Mouse (Mus musculus) embryonic facial prominence, embryonic 12.5 days (tissue): Measurements from ENCODE around the gene Ssbp3. TPM values are rescaled to one million over a fixed set of nuclear protein-coding genes. Genes with fewer than 3 reads are reported as not detected.

Source experiments
- ATAC-seq: fragments of 200-750 bp; cut with Nextera tagmentation; 2 replicates; pipeline ENCODE4 v1.8.0; 2017; ENCODE audit not compliant: insufficient number of reproducible peaks, insufficient read depth, low FRiP score, low TSS enrichment
- H3K27ac ChIP-seq: fragments of 300-500 bp; sonication (generic); 2 replicates; pipeline ENCODE4 v1.5.1; 2016; ENCODE audit warnings: mild to moderate bottlenecking
- H3K27me3 ChIP-seq: fragments of 300-500 bp; sonication (generic); 2 replicates; pipeline ENCODE4 v1.6.1; 2016; ENCODE audit warnings: mild to moderate bottlenecking, moderate library complexity
- H3K36me3 ChIP-seq: fragments of 300-500 bp; sonication (generic); 2 replicates; pipeline ENCODE4 v1.6.1; 2016; ENCODE audit warnings: mild to moderate bottlenecking
- H3K4me1 ChIP-seq: fragments of 300-500 bp; sonication (generic); 2 replicates; pipeline ENCODE4 v1.6.1; 2016
- H3K4me2 ChIP-seq: fragments of 300-500 bp; sonication (generic); replicated peaks from 2 replicates; pipeline ENCODE4 v1.6.1; 2016; ENCODE audit warnings: mild to moderate bottlenecking, moderate library complexity
- H3K4me3 ChIP-seq: fragments of 300-500 bp; sonication (generic); 2 replicates; pipeline ENCODE4 v1.5.1; 2016; ENCODE audit warnings: mild to moderate bottlenecking
- H3K9ac ChIP-seq: fragments of 300-500 bp; sonication (generic); 2 replicates; pipeline ENCODE4 v1.6.1; 2016; ENCODE audit warnings: mild to moderate bottlenecking, moderate library complexity
- H3K9me3 ChIP-seq: fragments of 300-500 bp; sonication (generic); 2 replicates; pipeline ENCODE4 v1.6.1; 2016; ENCODE audit warnings: mild to moderate bottlenecking, moderate library complexity
- WGBS: fragments of 180-500 bp; shearing (Covaris S2); methylation state at CpG from one replicate; pipeline ENCODE4 v1.1.7; 2016; 5-methylcytosine and 5-hydroxymethylcytosine counted together
- polyA plus RNA-seq: library from polyadenylated mRNA; unstranded; fragments of >200 nt; fragmentation: Nextera tagmentation; extraction: Ambion mirVana; gene quantifications from 2 replicates; pipeline ENCODE4 v1.2.1, GENCODE M21; 2016

Ssbp3 gene
- polyA plus RNA-seq, 1 experiment from 2014 or later = 279 TPM

- no peak overlapping the region for H3K4me2 ChIP-seq
- no peak overlapping the region for H3K27ac ChIP-seq
- H3K27me3 ChIP-seq = no peaks in the 10 kb centered on the region
- no peak overlapping the region for H3K9ac ChIP-seq
- ATAC-seq = no peak
- no peaks in the 10 kb centered on the region for H3K36me3 ChIP-seq
- peaks cover 3% of the 10 kb centered on the region; the same call in 1 of the 2 replicates for H3K9me3 ChIP-seq
- WGBS = 74% methylated on average over 6 of the region's 6 CpGs
- H3K4me3 ChIP-seq = no peak overlapping the region
- H3K4me1 ChIP-seq = no peaks in the 10 kb centered on the region
Measured at GRCm38 (mm10) chr4:106881101-106881500, 29.4 kb upstream of the Ssbp3 start.

- 64% methylated on average over 2 of the region's 2 CpGs for WGBS
- Histone ChIP-seq H3K27ac (no peak overlapping the region), H3K4me2 (no peak overlapping the region)
Measured at GRCm38 (mm10) chr4:106883149-106883548, 27.4 kb upstream of the Ssbp3 start.

GRCm38 (mm10) chr4:106886307-106887085, 24.0 kb upstream of the Ssbp3 start:
- 0 out of 2 replicates have a peak overlapping the region, but pooled peaks have one; percentile 12 for H3K27ac ChIP-seq
- H3K36me3 ChIP-seq = no peaks in the 10 kb centered on the region
- no peaks in the 10 kb centered on the region for H3K27me3 ChIP-seq
- WGBS = 73% methylated on average over 10 of the region's 10 CpGs
- ATAC-seq = no peak
- H3K4me2 ChIP-seq = no peak overlapping the region
- no peak overlapping the region for H3K4me3 ChIP-seq
- H3K9me3 ChIP-seq = peaks cover 3% of the 10 kb centered on the region; the same call in 1 of the 2 replicates
- H3K4me1 ChIP-seq = no peaks in the 10 kb centered on the region
- no peak overlapping the region for H3K9ac ChIP-seq

More at GRCm38 (mm10) chr4:106883149-106883548, 27.4 kb upstream of the Ssbp3 start:
- Histone ChIP-seq H3K4me3 (no peak overlapping the region), H3K9me3 (peaks cover 3% of the 10 kb centered on the region; the same call in 1 of the 2 replicates), H3K36me3 (no peaks in the 10 kb centered on the region), H3K4me1 (no peaks in the 10 kb centered on the region), H3K9ac (no peak overlapping the region), H3K27me3 (no peaks in the 10 kb centered on the region)
- ATAC-seq = no peak

GRCm38 (mm10) chr4:106896086-106896485, 14.4 kb upstream of the Ssbp3 start:
- Histone ChIP-seq H3K9me3 (0 out of 2 replicates have a peak, but pooled peaks cover 8% of the 10 kb centered on the region), H3K27me3 (no peaks in the 10 kb centered on the region), H3K4me2 (no peak overlapping the region), H3K36me3 (no peaks in the 10 kb centered on the region), H3K4me3 (no peak overlapping the region), H3K4me1 (no peaks in the 10 kb centered on the region), H3K9ac (no peak overlapping the region), H3K27ac (peak overlapping the region; percentile 3; the same call in 1 of the 2 replicates)
- ATAC-seq = no peak
- WGBS = 86% methylated on average over 8 of the region's 8 CpGs

- WGBS = 71% methylated on average over 5 of the region's 5 CpGs
- H3K4me3 ChIP-seq = no peak overlapping the region
- H3K9ac ChIP-seq = no peak overlapping the region
- H3K4me1 ChIP-seq = no peaks in the 10 kb centered on the region
- no peaks in the 10 kb centered on the region for H3K36me3 ChIP-seq
- no peak overlapping the region for H3K4me2 ChIP-seq
- no peaks in the 10 kb centered on the region for H3K9me3 ChIP-seq
- ATAC-seq = no peak
- H3K27ac ChIP-seq = no peak overlapping the region
- no peaks in the 10 kb centered on the region for H3K27me3 ChIP-seq
Measured at GRCm38 (mm10) chr4:106898923-106899322, 11.6 kb upstream of the Ssbp3 start.

GRCm38 (mm10) chr4:106899471-106899870, 11.0 kb upstream of the Ssbp3 start:
- no peak overlapping the region for H3K27ac ChIP-seq
- no peak overlapping the region for H3K4me2 ChIP-seq
- no peak overlapping the region for H3K4me3 ChIP-seq
- no peaks in the 10 kb centered on the region for H3K36me3 ChIP-seq
- H3K4me1 ChIP-seq = no peaks in the 10 kb centered on the region
- no peaks in the 10 kb centered on the region for H3K27me3 ChIP-seq
- H3K9ac ChIP-seq = no peak overlapping the region
- ATAC-seq = no peak
- no peaks in the 10 kb centered on the region for H3K9me3 ChIP-seq
- WGBS = 62% methylated on average over 3 of the region's 3 CpGs

- Histone ChIP-seq H3K9ac (no peak overlapping the region), H3K9me3 (no peaks in the 10 kb centered on the region), H3K36me3 (no peaks in the 10 kb centered on the region), H3K27ac (no peak overlapping the region), H3K4me1 (no peaks in the 10 kb centered on the region), H3K4me3 (no peak overlapping the region), H3K27me3 (no peaks in the 10 kb centered on the region), H3K4me2 (no peak overlapping the region)
- no peak for ATAC-seq
- 35% methylated on average over 6 of the region's 6 CpGs for WGBS
Measured at GRCm38 (mm10) chr4:106900718-106901117, 9.8 kb upstream of the Ssbp3 start.

GRCm38 (mm10) chr4:106901610-106902009, 8.9 kb upstream of the Ssbp3 start:
- H3K4me2 ChIP-seq = no peak overlapping the region
- no peaks in the 10 kb centered on the region for H3K4me1 ChIP-seq
- 88% methylated on average over 3 of the region's 3 CpGs for WGBS
- no peak for ATAC-seq
- H3K9ac ChIP-seq = no peak overlapping the region
- H3K27ac ChIP-seq = no peak overlapping the region
- no peaks in the 10 kb centered on the region for H3K27me3 ChIP-seq
- no peak overlapping the region for H3K4me3 ChIP-seq
- H3K36me3 ChIP-seq = no peaks in the 10 kb centered on the region
- H3K9me3 ChIP-seq = no peaks in the 10 kb centered on the region

- no peak for ATAC-seq
- Histone ChIP-seq H3K9ac (no peak overlapping the region), H3K4me2 (no peak overlapping the region), H3K4me1 (no peaks in the 10 kb centered on the region; the same call in 1 of the 2 replicates), H3K9me3 (no peaks in the 10 kb centered on the region), H3K27me3 (no peaks in the 10 kb centered on the region), H3K36me3 (no peaks in the 10 kb centered on the region), H3K27ac (no peak overlapping the region), H3K4me3 (no peak overlapping the region)
- 77% methylated on average over 8 of the region's 8 CpGs for WGBS
Measured at GRCm38 (mm10) chr4:106902157-106902556, 8.3 kb upstream of the Ssbp3 start.

- H3K27me3 ChIP-seq = no peaks in the 10 kb centered on the region
- H3K9me3 ChIP-seq = no peaks in the 10 kb centered on the region
- H3K36me3 ChIP-seq = no peaks in the 10 kb centered on the region
- H3K27ac ChIP-seq = no peak overlapping the region
- no peak overlapping the region for H3K9ac ChIP-seq
- ATAC-seq = no peak
- H3K4me1 ChIP-seq = peaks cover 27% of the 10 kb centered on the region
- H3K4me2 ChIP-seq = no peak overlapping the region
- H3K4me3 ChIP-seq = no peak overlapping the region
- 91% methylated on average over 3 of the region's 3 CpGs for WGBS
Measured at GRCm38 (mm10) chr4:106905898-106906297, 4.6 kb upstream of the Ssbp3 start.

GRCm38 (mm10) chr4:106907701-106908425, 2.6 kb upstream of the Ssbp3 start:
- Histone ChIP-seq H3K4me1 (peaks cover 27% of the 10 kb centered on the region), H3K9ac (peak overlapping the region; percentile 29), H3K36me3 (no peaks in the 10 kb centered on the region), H3K4me3 (no peak overlapping the region), H3K4me2 (peak overlapping the region; percentile 95), H3K9me3 (no peaks in the 10 kb centered on the region), H3K27ac (peak overlapping the region; percentile 100), H3K27me3 (no peaks in the 10 kb centered on the region)
- WGBS = 4% methylated on average over 17 of the region's 17 CpGs
- ATAC-seq = peak; percentile 30

GRCm38 (mm10) chr4:106908426-106908809, 2.1 kb upstream of the Ssbp3 start:
- WGBS = 30% methylated on average over 3 of the region's 3 CpGs
- no peak overlapping the region for H3K4me3 ChIP-seq
- peak overlapping the region; percentile 100 for H3K27ac ChIP-seq
- no peaks in the 10 kb centered on the region for H3K9me3 ChIP-seq
- H3K36me3 ChIP-seq = 0 out of 2 replicates have a peak, but pooled peaks cover 3% of the 10 kb centered on the region
- no peak for ATAC-seq
- no peaks in the 10 kb centered on the region for H3K27me3 ChIP-seq
- no peak overlapping the region for H3K9ac ChIP-seq
- H3K4me1 ChIP-seq = peaks cover 32% of the 10 kb centered on the region
- peak overlapping the region; percentile 95 for H3K4me2 ChIP-seq
